Mouse (Mus musculus): ENCODE results near the gene St3gal3. TPM values are rescaled to one million over a fixed set of nuclear protein-coding genes. Genes with fewer than 3 reads are reported as not detected.

Gene St3gal3
- total and polyA plus RNA-seq, 2 experiments = 27.9 to 44.9 TPM

- Histone ChIP-seq H3K4me1 (ENCODE audit: control insufficient read depth, insufficient read depth, low read length) (peaks cover 59% of the 10 kb centered on the region), H3K4me3 (ENCODE audit: insufficient read depth, low read depth, low read length) (no peak overlapping the region), H3K27me3 (ENCODE audit: control insufficient read depth, insufficient read depth, low read length) (no peaks in the 10 kb centered on the region), H3K36me3 (ENCODE audit: control insufficient read depth, insufficient read depth, low read length) (no peaks in the 10 kb centered on the region), H3K9ac (ENCODE audit: low read depth, low read length) (no peak overlapping the region), H3K27ac (replicated peaks; ENCODE audit: insufficient read depth, low read depth, low read length) (no peak overlapping the region), H3K79me2 (ENCODE audit: control insufficient read depth, insufficient read depth, low read length) (peaks cover 13% of the 10 kb centered on the region; the same call in 1 of the 2 replicates)
- TF ChIP-seq CTCF (IDR thresholded peaks at IDR 0.05; ENCODE audit: low read depth, low read length) (no peak), POLR2A (IDR thresholded peaks at IDR 0.05; ENCODE audit: extremely low read depth, insufficient read depth, low read length) (no peak)
- DNase-seq (ENCODE audit: extremely low read depth, low read depth, low spot score) = no peak
- 73% methylated on average over 7 of the region's 7 CpGs for WGBS
These were observed 134.8 kb downstream of the St3gal3 start for GRCm38 (mm10) chr4:117999951-118000350.

- no peak overlapping the region for H3K4me3 ChIP-seq (ENCODE audit: insufficient read depth, low read depth, low read length)
- DNase-seq (ENCODE audit: extremely low read depth, low read depth, low spot score) = peak; percentile 94
- no peaks in the 10 kb centered on the region for H3K36me3 ChIP-seq (ENCODE audit: control insufficient read depth, insufficient read depth, low read length)
- WGBS = 21% methylated on average over 20 of the region's 20 CpGs
- peak overlapping the region; percentile 93 for H3K27ac ChIP-seq (replicated peaks; ENCODE audit: insufficient read depth, low read depth, low read length)
- peak overlapping the region; percentile 38 for H3K9ac ChIP-seq (ENCODE audit: low read depth, low read length)
- peaks cover 13% of the 10 kb centered on the region; the same call in 1 of the 2 replicates for H3K79me2 ChIP-seq (ENCODE audit: control insufficient read depth, insufficient read depth, low read length)
- TF ChIP-seq CTCF (IDR thresholded peaks at IDR 0.05; ENCODE audit: low read depth, low read length) (no peak), POLR2A (IDR thresholded peaks at IDR 0.05; ENCODE audit: extremely low read depth, insufficient read depth, low read length) (no peak)
- peaks cover 68% of the 10 kb centered on the region for H3K4me1 ChIP-seq (ENCODE audit: control insufficient read depth, insufficient read depth, low read length)
- H3K27me3 ChIP-seq (ENCODE audit: control insufficient read depth, insufficient read depth, low read length) = no peaks in the 10 kb centered on the region
These were observed 137.1 kb downstream of the St3gal3 start for GRCm38 (mm10) chr4:117997381-117998269.

- 30% methylated on average over 5 of the region's 5 CpGs for WGBS
- TF ChIP-seq CTCF (IDR thresholded peaks at IDR 0.05; ENCODE audit: low read depth, low read length) (no peak), POLR2A (IDR thresholded peaks at IDR 0.05; ENCODE audit: extremely low read depth, insufficient read depth, low read length) (no peak)
- no peak overlapping the region for H3K4me3 ChIP-seq (ENCODE audit: insufficient read depth, low read depth, low read length)
- peaks cover 73% of the 10 kb centered on the region for H3K4me1 ChIP-seq (ENCODE audit: control insufficient read depth, insufficient read depth, low read length)
- H3K36me3 ChIP-seq (ENCODE audit: control insufficient read depth, insufficient read depth, low read length) = no peaks in the 10 kb centered on the region
- DNase-seq (ENCODE audit: extremely low read depth, low read depth, low spot score) = peak; percentile 63
- H3K27ac ChIP-seq (replicated peaks; ENCODE audit: insufficient read depth, low read depth, low read length) = peak overlapping the region; percentile 93
- H3K27me3 ChIP-seq (ENCODE audit: control insufficient read depth, insufficient read depth, low read length) = no peaks in the 10 kb centered on the region
- H3K9ac ChIP-seq (ENCODE audit: low read depth, low read length) = peak overlapping the region; percentile 16
- peaks cover 8% of the 10 kb centered on the region; the same call in 1 of the 2 replicates for H3K79me2 ChIP-seq (ENCODE audit: control insufficient read depth, insufficient read depth, low read length)
These were observed 138.0 kb downstream of the St3gal3 start for GRCm38 (mm10) chr4:117996701-117997100.

- H3K9ac ChIP-seq (ENCODE audit: low read depth, low read length) = peak overlapping the region; percentile 45
- H3K27ac ChIP-seq (replicated peaks; ENCODE audit: insufficient read depth, low read depth, low read length) = peak overlapping the region; percentile 94
- H3K4me3 ChIP-seq (ENCODE audit: insufficient read depth, low read depth, low read length) = no peak overlapping the region
- peaks cover 68% of the 10 kb centered on the region for H3K4me1 ChIP-seq (ENCODE audit: control insufficient read depth, insufficient read depth, low read length)
- TF ChIP-seq POLR2A (IDR thresholded peaks at IDR 0.05; ENCODE audit: extremely low read depth, insufficient read depth, low read length) = no peak
- no peak for TF ChIP-seq CTCF (IDR thresholded peaks at IDR 0.05; ENCODE audit: low read depth, low read length)
- H3K27me3 ChIP-seq (ENCODE audit: control insufficient read depth, insufficient read depth, low read length) = no peaks in the 10 kb centered on the region
- H3K36me3 ChIP-seq (ENCODE audit: control insufficient read depth, insufficient read depth, low read length) = no peaks in the 10 kb centered on the region
- DNase-seq (ENCODE audit: extremely low read depth, low read depth, low spot score) = peak; percentile 95
- peaks cover 3% of the 10 kb centered on the region; the same call in 1 of the 2 replicates for H3K79me2 ChIP-seq (ENCODE audit: control insufficient read depth, insufficient read depth, low read length)
- WGBS = 20% methylated on average over 1 of the region's 1 CpGs
These were observed 139.3 kb downstream of the St3gal3 start for GRCm38 (mm10) chr4:117995461-117995860.

GRCm38 (mm10) chr4:117993421-117993820, 141.3 kb downstream of the St3gal3 start:
- 35% methylated on average over 2 of the region's 2 CpGs for WGBS

More at GRCm38 (mm10) chr4:117993421-117993820, 141.3 kb downstream of the St3gal3 start:
- Histone ChIP-seq H3K4me1 (ENCODE audit: control insufficient read depth, insufficient read depth, low read length) (peaks cover 58% of the 10 kb centered on the region), H3K36me3 (ENCODE audit: control insufficient read depth, insufficient read depth, low read length) (no peaks in the 10 kb centered on the region), H3K9ac (ENCODE audit: low read depth, low read length) (peak overlapping the region; percentile 33; the same call in 1 of the 2 replicates), H3K27me3 (ENCODE audit: control insufficient read depth, insufficient read depth, low read length) (no peaks in the 10 kb centered on the region), H3K27ac (replicated peaks; ENCODE audit: insufficient read depth, low read depth, low read length) (peak overlapping the region; percentile 93), H3K79me2 (ENCODE audit: control insufficient read depth, insufficient read depth, low read length) (no peaks in the 10 kb centered on the region), H3K4me3 (ENCODE audit: insufficient read depth, low read depth, low read length) (no peak overlapping the region)
- TF ChIP-seq CTCF (IDR thresholded peaks at IDR 0.05; ENCODE audit: low read depth, low read length) (no peak), POLR2A (IDR thresholded peaks at IDR 0.05; ENCODE audit: extremely low read depth, insufficient read depth, low read length) (no peak)
- DNase-seq (ENCODE audit: extremely low read depth, low read depth, low spot score) = no peak

Data from liver, adult 2 months (tissue).